Mouse (Mus musculus) cerebellum, adult 2 months (tissue): ENCODE results near the gene Carm1.

Source experiments
- CTCF ChIP-seq: fragments of 200-500 bp; IDR thresholded peaks from 2 replicates; pipeline ENCODE4 v1.5.1; 2011; ENCODE audit warnings: low read depth, mild to moderate bottlenecking, control low read depth, low read length, moderate library complexity, borderline replicate concordance; ENCODE audit not compliant: insufficient read depth
- POLR2A ChIP-seq: fragments of 200-500 bp; IDR thresholded peaks from 2 replicates; pipeline ENCODE4 v1.6.1; 2011; ENCODE audit warnings: low read length, control low read depth, borderline replicate concordance; ENCODE audit not compliant: insufficient read depth

DNA sequence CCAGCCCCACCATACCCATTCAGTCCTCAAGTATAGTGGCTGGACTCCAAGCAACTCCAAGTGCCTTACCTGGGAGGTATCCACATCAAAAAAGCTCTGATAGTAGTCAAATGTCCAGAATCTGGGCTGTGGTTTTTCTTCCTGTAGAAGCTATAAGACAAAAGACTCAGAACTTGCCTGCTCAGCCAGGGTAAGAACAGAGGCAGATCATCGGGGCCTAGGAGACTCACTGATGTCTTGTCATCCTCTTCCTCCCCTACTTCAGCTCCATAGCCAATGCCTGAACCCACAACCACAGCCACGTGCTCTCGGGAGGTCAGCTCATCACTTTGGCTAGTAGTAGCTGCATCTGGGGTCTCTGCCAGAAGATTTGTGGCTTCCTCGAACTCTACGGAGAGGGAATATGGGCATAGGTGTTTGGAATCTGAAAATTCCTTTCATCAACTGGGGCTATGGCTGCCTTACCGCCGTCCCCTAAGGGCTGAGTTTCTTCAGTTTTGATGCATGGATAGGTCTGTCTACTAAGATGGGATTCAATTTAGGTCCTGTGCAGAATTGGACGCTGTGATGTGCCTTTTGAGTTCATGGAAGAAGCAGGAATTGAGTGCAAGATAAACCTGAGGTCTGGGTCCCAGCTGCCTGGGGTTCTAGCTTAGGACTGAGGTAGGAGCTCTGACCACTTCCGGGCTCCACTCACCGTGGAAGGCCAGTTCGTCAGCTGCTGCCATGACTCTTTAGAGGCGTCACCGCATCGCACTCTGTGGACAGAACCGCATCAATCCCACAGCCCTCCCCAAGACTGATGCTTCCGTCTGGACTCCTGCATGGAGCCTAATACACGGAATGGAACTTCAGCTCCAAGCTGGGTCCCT is 45.4 kb downstream of the Carm1 start:
- TF ChIP-seq CTCF (no peak), POLR2A (no peak)
